8 mouse cellular contexts compared by ENCODE assay signal in the genomic region with DNA sequence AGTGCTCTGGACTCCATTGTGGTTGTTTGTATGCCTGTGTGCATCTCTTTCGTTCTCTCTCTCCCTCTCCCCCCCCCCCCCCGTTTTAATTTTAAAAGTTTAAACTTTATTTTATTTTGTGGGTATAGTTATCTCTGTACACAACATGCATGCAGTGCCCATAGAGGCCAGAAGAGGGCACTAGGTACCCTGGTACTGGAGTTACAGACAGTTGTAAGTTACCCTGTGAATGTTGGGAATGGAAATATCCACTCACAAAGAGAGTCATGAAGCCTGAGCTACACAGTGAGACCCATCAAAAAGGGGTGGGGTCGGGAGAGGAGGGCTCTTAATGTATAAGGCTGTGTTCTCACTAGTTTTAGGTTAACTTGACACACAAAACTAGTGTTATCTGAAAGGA. TPM values are rescaled to one million over a fixed set of nuclear protein-coding genes. Genes with fewer than 3 reads are reported as not detected.
DNase-seq lines count a peak whose midpoint lies in the region; ATAC-seq and TF ChIP-seq lines count a peak whose summit lies in the region.

No protein-coding gene starts in this region.

- no peak overlapping the region for H3K27ac ChIP-seq in heart, embryonic 11.5 days (ENCODE audit: low read depth, low read length)
- no peak overlapping the region for H3K27ac ChIP-seq in ES-E14 (ENCODE audit: insufficient read depth, low read depth, low read length, poor library complexity, severe bottlenecking)

- no peak overlapping the region for H3K4me3 ChIP-seq in heart, embryonic 11.5 days (ENCODE audit: low read depth, low read length)
- H3K4me3 ChIP-seq in ES-E14 (ENCODE audit: insufficient read depth in 1 of 2, low read depth in 1 of 2, low read length in 2 of 2, poor library complexity in 1 of 2, severe bottlenecking in 1 of 2): no peak overlapping the region

- DNase-seq in heart, postnatal 10 days: peak; percentile 60 to 79
- DNase-seq in ES-E14 (ENCODE audit: low read depth, low spot score): peak; percentile 59
- DNase-seq in cerebellum, adult 8-10 months: peak; percentile 37
- DNase-seq in gastrocnemius, postnatal 10 days: peak; percentile 69
- peak; percentile 39 for DNase-seq in layer of hippocampus, adult 9-10 months (ENCODE audit: low spot score)
- peak; percentile 55 to 68 for DNase-seq in lung, postnatal 4 days
- peak; percentile 81 for DNase-seq in testis, postnatal 10 days (ENCODE audit: low spot score)

- 12% methylated on average over 3 of the region's 3 CpGs for WGBS in heart, embryonic 11.5 days (ENCODE audit: insufficient replicate concordance)

- no peak overlapping the region for H3K9ac ChIP-seq in heart, embryonic 11.5 days (ENCODE audit: low read depth, low read length)
- no peak overlapping the region for H3K9ac ChIP-seq in ES-E14 (ENCODE audit: insufficient read depth, low read depth, low read length, poor library complexity, severe bottlenecking)

- no peaks in the 10 kb centered on the region for H3K36me3 ChIP-seq in heart, embryonic 11.5 days (ENCODE audit: control insufficient read depth, insufficient read depth, low read length)
- no peaks in the 10 kb centered on the region for H3K36me3 ChIP-seq in ES-E14 (ENCODE audit: control insufficient read depth, insufficient read depth, low read length, poor library complexity, severe bottlenecking)

- in situ Hi-C loops in ES-E14 (cut with MboI; ENCODE audit: low sequenced_read_pairs in 2 of 2, unreplicated experiment in 2 of 2): no loop called here

- H3K9me3 ChIP-seq in heart, embryonic 11.5 days (replicated peaks; ENCODE audit: control insufficient read depth, low read length): no peaks in the 10 kb centered on the region
- H3K9me3 ChIP-seq in ES-E14 (ENCODE audit: control insufficient read depth, insufficient read depth, low read depth, low read length): no peaks in the 10 kb centered on the region

- H3K4me2 ChIP-seq in heart, embryonic 11.5 days: no peak overlapping the region

- ATAC-seq in heart, embryonic 11.5 days (replicated peaks; ENCODE audit: insufficient number of reproducible peaks, low FRiP score, low TSS enrichment): no peak

- H3K27me3 ChIP-seq in heart, embryonic 11.5 days (ENCODE audit: control insufficient read depth, insufficient read depth, low read length): no peaks in the 10 kb centered on the region

- intact Hi-C loops in heart, postnatal 10 days (cut with DNase I): loop anchor here (2.0 to 10.0 kb wide), 2 partner anchors 256 to 634 kb away; no protein-coding TSS in a partner anchor

- H3K4me1 ChIP-seq in heart, embryonic 11.5 days (ENCODE audit: control insufficient read depth, insufficient read depth, low read length): no peaks in the 10 kb centered on the region
- H3K4me1 ChIP-seq in ES-E14 (ENCODE audit: control insufficient read depth in 2 of 2, insufficient read depth in 2 of 2, low read length in 2 of 2, poor library complexity in 1 of 2): 0 out of 4 replicates have a peak, but pooled peaks cover 0 to 2% of the 10 kb centered on the region in 2 experiments

TF ChIP-seq in ES-E14, 5 proteins besides CTCF, POLR2A, EP300 and RAD21:
- peak; percentile 62 for TF ChIP-seq ZC3H11A (IDR thresholded peaks at IDR 0.05; ENCODE audit: borderline replicate concordance, low read depth, low read length)
- TF ChIP-seq CHD2 (IDR thresholded peaks at IDR 0.05; ENCODE audit: low read depth, low read length): no peak

RNA-seq across cellular contexts. Expression of a gene that starts 1.0 kb away (rescaled TPM):
- total RNA-seq in heart, postnatal 10 days (2021): 1 to 10 TPM; 2.4 to 2.6 TPM
- 6.3 and 7.2 TPM in 2 replicates for polyA plus RNA-seq in heart, embryonic 11.5 days (2014; fragmentation: Nextera tagmentation; extraction: Ambion mirVana)
- total RNA-seq in ES-E14 (2012; rRNA removed): 7.1 and 15.6 TPM in 2 replicates
- total RNA-seq in gastrocnemius, postnatal 10 days (2021): 1 to 10 TPM; 2.9 to 3.3 TPM
